ENCODE assay signal across 12 mouse cellular contexts in the genomic region with DNA sequence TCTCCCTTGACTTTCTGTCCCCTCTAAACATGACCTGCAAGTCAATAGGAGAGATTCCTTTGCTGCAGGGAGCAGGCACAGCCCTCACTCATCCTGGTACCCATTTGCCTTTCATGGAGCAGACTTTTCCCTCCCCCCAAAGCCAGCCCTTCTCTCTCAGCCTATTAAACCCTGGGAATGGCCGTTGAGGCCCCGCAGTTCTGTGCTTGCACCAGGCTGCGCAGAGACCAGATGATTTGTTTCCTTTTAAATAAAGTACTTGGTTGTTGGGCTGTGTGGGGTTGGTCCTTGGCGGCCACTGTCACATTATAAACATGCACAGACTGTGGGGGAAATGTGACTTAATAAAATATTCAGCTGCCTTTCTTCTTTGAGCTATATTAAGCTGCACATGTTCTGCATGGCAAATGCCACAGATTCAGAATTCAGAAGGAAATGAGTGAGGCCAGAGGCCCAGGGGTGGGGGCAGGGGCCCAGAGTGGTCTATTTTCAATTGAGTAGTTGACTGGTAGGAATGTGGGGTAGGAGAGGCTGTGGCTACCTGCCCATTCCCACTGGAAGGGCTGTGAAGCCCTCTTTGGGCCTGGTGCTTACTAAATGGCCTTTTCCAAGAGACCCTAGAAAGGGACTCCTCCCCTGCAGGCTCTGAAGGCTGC.
DNase-seq lines count a peak whose midpoint lies in the region; ATAC-seq and TF ChIP-seq lines count a peak whose summit lies in the region.
"Had no signal": no experiment of that assay in that cellular context is flagged by ENCODE, and none has a peak within 500 bp of the region (broad histone marks: within the 10 kb centered on the region; RNA-seq: fewer than 3 reads in every experiment).

No protein-coding gene starts in this region.

- no peaks in the 10 kb centered on the region for H3K27me3 ChIP-seq in hindbrain, embryonic 11.5 days (ENCODE audit: control insufficient read depth, insufficient read depth, low read length)
- H3K27me3 ChIP-seq in midbrain, postnatal 0 days (ENCODE audit: insufficient read depth, low read length), result no peaks in the 10 kb centered on the region
- H3K27me3 ChIP-seq: kidney, embryonic 15.5 days; liver, embryonic 15.5 days had no signal

- ATAC-seq in hindbrain, embryonic 11.5 days (ENCODE audit: low FRiP score), result 0 out of 2 replicates have a peak, but pooled peaks have one; percentile 47
- ATAC-seq in midbrain, postnatal 0 days (ENCODE audit: low FRiP score), result peak; percentile 89

- no peak overlapping the region for H3K27ac ChIP-seq in hindbrain, embryonic 11.5 days (ENCODE audit: low read depth, low read length)
- H3K27ac ChIP-seq in midbrain, postnatal 0 days (ENCODE audit: low read depth, low read length), result peak overlapping the region; percentile 67
- H3K27ac ChIP-seq: gastrocnemius, adult 2 months; kidney, embryonic 15.5 days; liver, embryonic 15.5 days; macrophage had no signal

- no peaks in the 10 kb centered on the region for H3K9me3 ChIP-seq in hindbrain, embryonic 11.5 days (ENCODE audit: control insufficient read depth, low read length)
- H3K9me3 ChIP-seq in midbrain, postnatal 0 days (ENCODE audit: low read length), result no peaks in the 10 kb centered on the region
- H3K9me3 ChIP-seq: kidney, embryonic 15.5 days; liver, embryonic 15.5 days had no signal

- intact Hi-C loops in left cerebral cortex, postnatal 14 days (cut with DNase I), result no loop called here

- no peaks in the 10 kb centered on the region for H3K4me1 ChIP-seq in hindbrain, embryonic 11.5 days (replicated peaks; ENCODE audit: control insufficient read depth, insufficient read depth, low read length)
- peaks cover 7% of the 10 kb centered on the region; the same call in 1 of the 2 replicates for H3K4me1 ChIP-seq in midbrain, postnatal 0 days (ENCODE audit: insufficient read depth, low read length)
- H3K4me1 ChIP-seq: kidney, embryonic 15.5 days; liver, embryonic 15.5 days had no signal

- no peak overlapping the region for H3K4me3 ChIP-seq in hindbrain, embryonic 11.5 days (ENCODE audit: low read depth, low read length)
- no peak overlapping the region for H3K4me3 ChIP-seq in midbrain, postnatal 0 days (ENCODE audit: low read depth, low read length)
- H3K4me3 ChIP-seq: gastrocnemius, adult 2 months; kidney, embryonic 15.5 days; liver, embryonic 15.5 days had no signal

- WGBS in hindbrain, embryonic 11.5 days, result 70% methylated on average over 4 of the region's 4 CpGs
- 45% methylated on average over 4 of the region's 4 CpGs for WGBS in midbrain, postnatal 0 days

- H3K4me2 ChIP-seq in hindbrain, embryonic 11.5 days (replicated peaks; ENCODE audit: low read depth, low read length), result no peak overlapping the region
- H3K4me2 ChIP-seq in midbrain, postnatal 0 days (ENCODE audit: low read depth, low read length, poor library complexity, severe bottlenecking), result no peak overlapping the region
- H3K4me2 ChIP-seq: kidney, embryonic 15.5 days; liver, embryonic 15.5 days had no signal

- no peaks in the 10 kb centered on the region for H3K36me3 ChIP-seq in hindbrain, embryonic 11.5 days (ENCODE audit: control insufficient read depth, insufficient read depth, low read length)
- no peaks in the 10 kb centered on the region for H3K36me3 ChIP-seq in midbrain, postnatal 0 days (ENCODE audit: insufficient read depth, low read length)
- H3K36me3 ChIP-seq: kidney, embryonic 15.5 days; liver, embryonic 15.5 days had no signal

- TF ChIP-seq CTCF in midbrain, postnatal 0 days (IDR thresholded peaks at IDR 0.05), result no peak

- no peak overlapping the region for H3K9ac ChIP-seq in hindbrain, embryonic 11.5 days (ENCODE audit: low read depth, low read length)
- no peak overlapping the region for H3K9ac ChIP-seq in midbrain, postnatal 0 days (replicated peaks; ENCODE audit: low read length, poor library complexity, severe bottlenecking)
- H3K9ac ChIP-seq: kidney, embryonic 15.5 days; liver, embryonic 15.5 days had no signal

- DNase-seq in left cerebral cortex, postnatal 14 days (ENCODE audit: low spot score in 2 of 2), result peak; percentile 27 to 41
- DNase-seq in left cerebral cortex, adult 8-10 months (ENCODE audit: low spot score in 2 of 2), result no peak
- no peak for DNase-seq in hindbrain, embryonic 11.5 days (ENCODE audit: low spot score)
- peak; percentile 46 to 62 for DNase-seq in layer of hippocampus, postnatal 10 days (ENCODE audit: low spot score in 2 of 2)
- peak; percentile 74 for DNase-seq in midbrain, postnatal 0 days (ENCODE audit: low spot score)
- DNase-seq in kidney, adult 11 months, result no peak
- DNase-seq in cerebellum, adult 9-10 months, result no peak
- DNase-seq: gastrocnemius, adult 2 months; thymus, postnatal 36 days had no signal

Comparison
In these comparisons a context has a peak if more than half of its experiments do, and no peak if none do; other contexts are left out.
1. DNase-seq: peak in left cerebral cortex, postnatal 14 days (2 of 2), layer of hippocampus, postnatal 10 days (2 of 2) and midbrain, postnatal 0 days (single experiment); none in left cerebral cortex, adult 8-10 months (0 of 2), hindbrain, embryonic 11.5 days (single experiment), kidney, adult 11 months (single experiment) and cerebellum, adult 9-10 months (single experiment).